Mouse (Mus musculus): ENCODE measurements around the gene Tmtc1.

DNA sequence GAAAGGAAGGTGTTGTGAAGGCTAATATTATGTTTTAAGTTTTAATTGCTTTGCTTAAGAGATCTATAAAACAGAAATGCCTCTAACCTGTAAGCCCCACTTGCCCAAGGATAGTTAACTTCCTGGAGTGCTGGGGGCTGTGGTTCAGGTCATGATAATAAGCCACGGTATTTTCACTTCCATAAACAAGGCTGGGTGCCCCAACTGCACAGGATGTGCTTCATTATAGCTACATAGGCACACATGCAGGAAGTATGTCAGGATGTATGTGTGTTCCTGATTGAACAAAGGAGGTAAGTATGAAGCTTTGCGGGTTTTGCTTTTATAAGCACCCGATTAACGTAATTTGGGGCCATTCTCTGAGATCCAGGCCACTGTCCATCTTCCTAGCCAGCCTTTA, 169.1 kb downstream of the Tmtc1 start:
- TF ChIP-seq POLR2A (IDR thresholded peaks at IDR 0.05; ENCODE audit: insufficient read depth, low read length) (no peak), CTCF (IDR thresholded peaks at IDR 0.05; ENCODE audit: low read depth, low read length) (no peak), EP300 (IDR thresholded peaks at IDR 0.05; ENCODE audit: insufficient read depth, low read depth, low read length) (no peak)

All from ES-Bruce4 (cell line).